Mouse (Mus musculus) liver, embryonic 14.5 days (tissue): ENCODE results near the gene Cidec.

ENCODE experiments used
- CTCF ChIP-seq: IDR thresholded peaks from 2 replicates; pipeline ENCODE4 v1.5.1; 2016; ENCODE audit warnings: antibody characterized with exemption, low read depth, control low read depth
- EP300 ChIP-seq: IDR thresholded peaks from 2 replicates; pipeline ENCODE4 v1.6.1; 2016; ENCODE audit warnings: antibody characterized with exemption, low read depth

DNA sequence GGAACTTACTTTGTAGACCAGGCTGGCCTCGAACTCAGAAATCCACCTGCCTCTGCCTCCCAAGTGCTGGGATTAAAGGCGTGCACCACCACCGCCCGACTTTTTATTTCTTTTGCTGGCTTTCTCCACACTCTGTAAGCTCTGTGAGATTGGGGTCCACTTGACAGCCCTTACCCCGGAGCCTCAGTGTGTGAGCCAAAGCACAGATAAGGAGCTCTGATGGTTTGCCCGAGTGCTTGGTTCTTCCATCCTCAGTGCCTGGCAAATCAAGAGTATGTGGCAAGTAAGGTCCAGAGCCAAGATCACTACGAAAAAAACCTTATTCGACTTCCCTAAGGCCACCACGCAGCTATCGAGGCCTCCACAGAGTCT is 43.6 kb downstream of the Cidec start:
- TF ChIP-seq CTCF (no peak), EP300 (no peak)
